Mouse (Mus musculus) kidney, embryonic 15.5 days (tissue): ENCODE data around the gene Maml2. TPM values are rescaled to one million over a fixed set of nuclear protein-coding genes. Genes with fewer than 3 reads are reported as not detected.

Source experiments
- ATAC-seq: fragments of 200-750 bp; cut with Nextera tagmentation; replicated peaks from 2 replicates; pipeline ENCODE4 v1.8.0; 2017; ENCODE audit warnings: moderate TSS enrichment; ENCODE audit not compliant: low FRiP score
- H3K27ac ChIP-seq: fragments of 300-500 bp; sonication (generic); 2 replicates; pipeline ENCODE4 v1.5.1; 2015; ENCODE audit warnings: mild to moderate bottlenecking, inconsistent platforms
- H3K27me3 ChIP-seq: fragments of 300-500 bp; sonication (generic); 2 replicates; pipeline ENCODE4 v1.6.1; 2015; ENCODE audit warnings: inconsistent platforms
- H3K36me3 ChIP-seq: fragments of 300-500 bp; sonication (generic); 2 replicates; pipeline ENCODE4 v1.6.1; 2015; ENCODE audit warnings: inconsistent platforms
- H3K4me1 ChIP-seq: fragments of 300-500 bp; sonication (generic); 2 replicates; pipeline ENCODE4 v1.6.1; 2015; ENCODE audit warnings: inconsistent platforms
- H3K4me2 ChIP-seq: fragments of 300-500 bp; sonication (generic); 2 replicates; pipeline ENCODE4 v1.6.1; 2015; ENCODE audit warnings: moderate library complexity, mild to moderate bottlenecking, inconsistent platforms
- H3K4me3 ChIP-seq: fragments of 300-500 bp; sonication (generic); replicated peaks from 2 replicates; pipeline ENCODE4 v1.5.1; 2015; ENCODE audit warnings: mild to moderate bottlenecking, inconsistent platforms
- H3K9ac ChIP-seq: fragments of 300-500 bp; sonication (generic); 2 replicates; pipeline ENCODE4 v1.6.1; 2015; ENCODE audit warnings: mild to moderate bottlenecking, inconsistent platforms
- H3K9me3 ChIP-seq: fragments of 300-500 bp; sonication (generic); replicated peaks from 2 replicates; pipeline ENCODE4 v1.6.1; 2016; ENCODE audit warnings: inconsistent platforms
- WGBS: fragments of 180-500 bp; shearing (Covaris S2); methylation state at CpG from one replicate; pipeline ENCODE4 v1.1.7; 2015; ENCODE audit warnings: mixed read lengths; 5-methylcytosine and 5-hydroxymethylcytosine counted together
- polyA plus RNA-seq: library from polyadenylated mRNA; unstranded; fragments of >200 nt; fragmentation: Nextera tagmentation; extraction: Ambion mirVana; gene quantifications from 2 replicates; pipeline ENCODE4 v1.2.1, GENCODE M21; 2015

Maml2 gene
- polyA plus RNA-seq, 1 experiment from 2014 or later: 10.5 TPM

- WGBS: 91% methylated on average over 3 of the region's 3 CpGs
- H3K9me3 ChIP-seq: no peaks in the 10 kb centered on the region
- H3K27me3 ChIP-seq: no peaks in the 10 kb centered on the region
- H3K4me3 ChIP-seq: no peak overlapping the region
- H3K27ac ChIP-seq: no peak overlapping the region
- H3K9ac ChIP-seq: no peak overlapping the region
- no peak for ATAC-seq
- H3K4me2 ChIP-seq: no peak overlapping the region
- peaks cover 10% of the 10 kb centered on the region; the same call in 1 of the 2 replicates for H3K4me1 ChIP-seq
- no peaks in the 10 kb centered on the region for H3K36me3 ChIP-seq
These were observed 275.1 kb downstream of the Maml2 start for GRCm38 (mm10) chr9:13572847-13573246.

GRCm38 (mm10) chr9:13574059-13574458 lies 276.3 kb downstream of the Maml2 start:
- WGBS: 71% methylated on average over 5 of the region's 5 CpGs
- Histone ChIP-seq H3K27me3 (no peaks in the 10 kb centered on the region), H3K9me3 (no peaks in the 10 kb centered on the region), H3K4me1 (peaks cover 10% of the 10 kb centered on the region; the same call in 1 of the 2 replicates), H3K4me3 (no peak overlapping the region), H3K36me3 (no peaks in the 10 kb centered on the region), H3K27ac (peak overlapping the region; percentile 45), H3K4me2 (no peak overlapping the region), H3K9ac (no peak overlapping the region)
- no peak for ATAC-seq

GRCm38 (mm10) chr9:13574913-13575312 lies 277.2 kb downstream of the Maml2 start:
- no peak for ATAC-seq
- Histone ChIP-seq H3K4me2 (no peak overlapping the region), H3K9ac (no peak overlapping the region), H3K9me3 (no peaks in the 10 kb centered on the region), H3K4me1 (peaks cover 10% of the 10 kb centered on the region; the same call in 1 of the 2 replicates), H3K4me3 (no peak overlapping the region), H3K27me3 (no peaks in the 10 kb centered on the region), H3K27ac (peak overlapping the region; percentile 45; the same call in 1 of the 2 replicates), H3K36me3 (no peaks in the 10 kb centered on the region)
- WGBS: 61% methylated on average over 2 of the region's 2 CpGs

- Histone ChIP-seq H3K27ac (no peak overlapping the region), H3K4me2 (no peak overlapping the region), H3K4me1 (peaks cover 10% of the 10 kb centered on the region; the same call in 1 of the 2 replicates), H3K4me3 (no peak overlapping the region), H3K9me3 (no peaks in the 10 kb centered on the region), H3K9ac (no peak overlapping the region), H3K27me3 (no peaks in the 10 kb centered on the region), H3K36me3 (no peaks in the 10 kb centered on the region)
- ATAC-seq: no peak
- WGBS: 89% methylated on average over 1 of the region's 1 CpGs
These were observed 279.4 kb downstream of the Maml2 start for GRCm38 (mm10) chr9:13577150-13577549.

GRCm38 (mm10) chr9:13581184-13581583 lies 283.4 kb downstream of the Maml2 start:
- no peak for ATAC-seq
- H3K9ac ChIP-seq: no peak overlapping the region
- no peak overlapping the region for H3K4me2 ChIP-seq
- H3K27me3 ChIP-seq: no peaks in the 10 kb centered on the region
- no peak overlapping the region for H3K27ac ChIP-seq
- H3K4me1 ChIP-seq: peaks cover 23% of the 10 kb centered on the region
- H3K36me3 ChIP-seq: no peaks in the 10 kb centered on the region
- 77% methylated on average over 5 of the region's 5 CpGs for WGBS
- H3K4me3 ChIP-seq: no peak overlapping the region
- H3K9me3 ChIP-seq: no peaks in the 10 kb centered on the region

GRCm38 (mm10) chr9:13583952-13584351 lies 286.2 kb downstream of the Maml2 start:
- H3K4me1 ChIP-seq: peaks cover 34% of the 10 kb centered on the region
- no peak overlapping the region for H3K4me3 ChIP-seq
- ATAC-seq: no peak
- H3K36me3 ChIP-seq: no peaks in the 10 kb centered on the region
- peak overlapping the region; percentile 64 for H3K27ac ChIP-seq
- no peaks in the 10 kb centered on the region for H3K27me3 ChIP-seq
- WGBS: 27% methylated on average over 5 of the region's 5 CpGs
- no peak overlapping the region for H3K9ac ChIP-seq
- no peaks in the 10 kb centered on the region for H3K9me3 ChIP-seq
- no peak overlapping the region for H3K4me2 ChIP-seq

- Histone ChIP-seq H3K36me3 (no peaks in the 10 kb centered on the region), H3K27ac (no peak overlapping the region), H3K4me1 (peaks cover 34% of the 10 kb centered on the region), H3K9ac (no peak overlapping the region), H3K4me3 (no peak overlapping the region), H3K4me2 (no peak overlapping the region), H3K27me3 (no peaks in the 10 kb centered on the region), H3K9me3 (no peaks in the 10 kb centered on the region)
- ATAC-seq: no peak
- WGBS: 90% methylated on average over 3 of the region's 3 CpGs
These were observed 286.7 kb downstream of the Maml2 start for GRCm38 (mm10) chr9:13584435-13584834.

GRCm38 (mm10) chr9:13587085-13587933 lies 289.6 kb downstream of the Maml2 start:
- WGBS: 46% methylated on average over 9 of the region's 9 CpGs
- H3K36me3 ChIP-seq: no peaks in the 10 kb centered on the region
- H3K4me3 ChIP-seq: no peak overlapping the region
- H3K27ac ChIP-seq: peak overlapping the region; percentile 64
- no peak overlapping the region for H3K4me2 ChIP-seq
- H3K9me3 ChIP-seq: no peaks in the 10 kb centered on the region
- ATAC-seq: 0 out of 2 replicates have a peak, but pooled peaks have one; percentile 40
- H3K27me3 ChIP-seq: no peaks in the 10 kb centered on the region
- no peak overlapping the region for H3K9ac ChIP-seq
- H3K4me1 ChIP-seq: peaks cover 34% of the 10 kb centered on the region

GRCm38 (mm10) chr9:13588786-13589185 lies 291.0 kb downstream of the Maml2 start:
- Histone ChIP-seq H3K36me3 (no peaks in the 10 kb centered on the region), H3K4me3 (no peak overlapping the region), H3K27ac (no peak overlapping the region), H3K4me2 (no peak overlapping the region), H3K9me3 (no peaks in the 10 kb centered on the region), H3K27me3 (no peaks in the 10 kb centered on the region), H3K9ac (no peak overlapping the region), H3K4me1 (peaks cover 26% of the 10 kb centered on the region)
- ATAC-seq: no peak
- WGBS: 90% methylated on average over 1 of the region's 1 CpGs

- WGBS: 84% methylated on average over 10 of the region's 10 CpGs
- ATAC-seq: no peak
- H3K4me1 ChIP-seq: peaks cover under 1% of the 10 kb centered on the region
These were observed 294.9 kb downstream of the Maml2 start for GRCm38 (mm10) chr9:13592701-13593100.

GRCm38 (mm10) chr9:13597736-13598135 lies 300.0 kb downstream of the Maml2 start:
- Histone ChIP-seq H3K4me1 (no peaks in the 10 kb centered on the region), H3K36me3 (no peaks in the 10 kb centered on the region), H3K9me3 (no peaks in the 10 kb centered on the region), H3K4me3 (no peak overlapping the region), H3K27ac (no peak overlapping the region), H3K27me3 (no peaks in the 10 kb centered on the region), H3K4me2 (no peak overlapping the region), H3K9ac (no peak overlapping the region)
- WGBS: 83% methylated on average over 6 of the region's 6 CpGs
- ATAC-seq: no peak

More at GRCm38 (mm10) chr9:13592701-13593100, 294.9 kb downstream of the Maml2 start:
- Histone ChIP-seq H3K4me2 (no peak overlapping the region), H3K4me3 (no peak overlapping the region), H3K27ac (no peak overlapping the region), H3K9ac (no peak overlapping the region), H3K27me3 (no peaks in the 10 kb centered on the region), H3K36me3 (no peaks in the 10 kb centered on the region), H3K9me3 (no peaks in the 10 kb centered on the region)

- H3K9ac ChIP-seq: no peak overlapping the region
- no peak overlapping the region for H3K4me3 ChIP-seq
- H3K27me3 ChIP-seq: no peaks in the 10 kb centered on the region
- H3K9me3 ChIP-seq: no peaks in the 10 kb centered on the region
- no peak overlapping the region for H3K4me2 ChIP-seq
- no peak overlapping the region for H3K27ac ChIP-seq
- ATAC-seq: no peak
- no peaks in the 10 kb centered on the region for H3K36me3 ChIP-seq
- 80% methylated on average over 4 of the region's 4 CpGs for whole genome bisulfite sequencing
- no peaks in the 10 kb centered on the region for H3K4me1 ChIP-seq
These were observed 301.0 kb downstream of the Maml2 start for GRCm38 (mm10) chr9:13598596-13599333.
